Mouse (Mus musculus) midbrain, embryonic 15.5 days (tissue): ENCODE results near the gene Mical2. TPM values are rescaled to one million over a fixed set of nuclear protein-coding genes. Genes with fewer than 3 reads are reported as not detected.

Experiments used
- ATAC-seq: fragments of 200-750 bp; cut with Nextera tagmentation; replicated peaks from 2 replicates; pipeline ENCODE4 v1.8.0; 2017; ENCODE audit warnings: moderate TSS enrichment
- H3K27ac ChIP-seq: fragments of 300-500 bp; sonication (generic); 2 replicates; pipeline ENCODE4 v1.5.1; 2015; ENCODE audit warnings: mild to moderate bottlenecking, inconsistent platforms
- H3K27me3 ChIP-seq: fragments of 300-500 bp; sonication (generic); replicated peaks from 2 replicates; pipeline ENCODE4 v1.6.1; 2015; ENCODE audit warnings: inconsistent platforms
- H3K36me3 ChIP-seq: fragments of 300-500 bp; sonication (generic); replicated peaks from 2 replicates; pipeline ENCODE4 v1.6.1; 2015; ENCODE audit warnings: inconsistent platforms
- H3K4me1 ChIP-seq: fragments of 300-500 bp; sonication (generic); 2 replicates; pipeline ENCODE4 v1.6.1; 2015; ENCODE audit warnings: inconsistent platforms
- H3K4me2 ChIP-seq: fragments of 300-500 bp; sonication (generic); 2 replicates; pipeline ENCODE4 v1.6.1; 2015; ENCODE audit warnings: inconsistent platforms, mild to moderate bottlenecking, moderate library complexity
- H3K4me3 ChIP-seq: fragments of 300-500 bp; sonication (generic); 2 replicates; pipeline ENCODE4 v1.5.1; 2015; ENCODE audit warnings: mild to moderate bottlenecking, inconsistent platforms
- H3K9ac ChIP-seq: fragments of 300-500 bp; sonication (generic); 2 replicates; pipeline ENCODE4 v1.6.1; 2015; ENCODE audit warnings: mild to moderate bottlenecking, inconsistent platforms
- H3K9me3 ChIP-seq: fragments of 300-500 bp; sonication (generic); 2 replicates; pipeline ENCODE4 v1.6.1; 2016; ENCODE audit warnings: inconsistent platforms
- WGBS: fragments of 180-500 bp; shearing (Covaris S2); methylation state at CpG from one replicate; pipeline ENCODE4 v1.1.7; 2015; ENCODE audit warnings: mixed read lengths; 5-methylcytosine and 5-hydroxymethylcytosine counted together
- polyA plus RNA-seq: library from polyadenylated mRNA; unstranded; fragments of >200 nt; fragmentation: Nextera tagmentation; extraction: Ambion mirVana; gene quantifications from 2 replicates; pipeline ENCODE4 v1.2.1, GENCODE M21; 2015

Mical2 gene
- polyA plus RNA-seq, 1 experiment from 2014 or later = 2.8 TPM

DNA sequence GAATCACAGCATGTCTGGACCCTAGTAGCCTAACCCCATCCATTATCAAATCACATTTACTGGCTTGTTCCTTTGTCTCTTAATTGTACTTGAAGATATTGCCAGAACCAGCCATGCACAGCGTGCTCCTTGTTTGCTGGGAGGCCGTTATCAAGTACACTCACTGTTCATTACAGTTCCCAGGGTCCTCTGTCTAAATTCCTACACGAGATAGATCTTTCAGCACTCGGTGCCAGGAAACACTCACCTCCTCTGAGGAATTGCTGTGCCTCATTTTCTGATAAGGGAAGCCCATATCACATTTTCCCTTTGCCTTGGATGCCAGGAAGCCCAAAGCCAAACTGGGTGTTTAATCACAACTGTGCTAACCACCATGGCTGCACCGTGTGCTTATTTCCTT is 91.8 kb downstream of the Mical2 start:
- Histone ChIP-seq H3K4me3 (no peak overlapping the region), H3K9me3 (no peaks in the 10 kb centered on the region), H3K27ac (no peak overlapping the region), H3K4me2 (no peak overlapping the region), H3K4me1 (peaks cover 5% of the 10 kb centered on the region; the same call in 1 of the 2 replicates), H3K36me3 (no peaks in the 10 kb centered on the region), H3K27me3 (no peaks in the 10 kb centered on the region), H3K9ac (no peak overlapping the region)
- ATAC-seq = no peak
- WGBS = 65% methylated on average over 5 of the region's 5 CpGs

GRCm38 (mm10) chr7:112318306-112318705 is 92.7 kb downstream of the Mical2 start:
- no peak for ATAC-seq
- Histone ChIP-seq H3K27ac (no peak overlapping the region), H3K9ac (no peak overlapping the region), H3K4me2 (no peak overlapping the region), H3K27me3 (no peaks in the 10 kb centered on the region), H3K4me3 (no peak overlapping the region), H3K9me3 (no peaks in the 10 kb centered on the region), H3K4me1 (peaks cover 5% of the 10 kb centered on the region; the same call in 1 of the 2 replicates), H3K36me3 (no peaks in the 10 kb centered on the region)
- WGBS = 94% methylated on average over 11 of the region's 11 CpGs

DNA sequence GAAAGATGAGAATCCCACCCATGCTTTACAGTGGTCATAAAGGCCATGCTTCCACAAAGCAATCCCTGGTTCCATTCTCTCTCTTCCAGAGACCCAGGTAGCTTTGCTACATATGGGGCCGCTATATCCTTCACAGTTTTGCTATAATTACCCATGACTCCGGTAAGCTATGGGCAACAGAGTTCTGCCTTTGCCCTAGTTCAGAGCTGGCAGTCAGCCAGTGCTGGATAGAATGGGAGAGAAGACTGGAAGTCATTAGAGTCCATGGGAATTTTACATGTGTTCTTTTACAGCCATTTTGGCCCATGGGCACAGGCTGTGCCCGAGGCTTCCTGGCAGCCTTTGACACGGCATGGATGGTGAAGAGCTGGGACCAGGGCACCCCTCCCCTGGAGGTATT is 93.8 kb downstream of the Mical2 start:
- H3K27me3 ChIP-seq = no peaks in the 10 kb centered on the region
- H3K9ac ChIP-seq = no peak overlapping the region
- H3K9me3 ChIP-seq = no peaks in the 10 kb centered on the region
- no peaks in the 10 kb centered on the region for H3K36me3 ChIP-seq
- no peak overlapping the region for H3K4me3 ChIP-seq
- 81% methylated on average over 4 of the region's 4 CpGs for WGBS
- no peak for ATAC-seq
- H3K4me2 ChIP-seq = no peak overlapping the region
- no peaks in the 10 kb centered on the region for H3K4me1 ChIP-seq
- no peak overlapping the region for H3K27ac ChIP-seq

DNA sequence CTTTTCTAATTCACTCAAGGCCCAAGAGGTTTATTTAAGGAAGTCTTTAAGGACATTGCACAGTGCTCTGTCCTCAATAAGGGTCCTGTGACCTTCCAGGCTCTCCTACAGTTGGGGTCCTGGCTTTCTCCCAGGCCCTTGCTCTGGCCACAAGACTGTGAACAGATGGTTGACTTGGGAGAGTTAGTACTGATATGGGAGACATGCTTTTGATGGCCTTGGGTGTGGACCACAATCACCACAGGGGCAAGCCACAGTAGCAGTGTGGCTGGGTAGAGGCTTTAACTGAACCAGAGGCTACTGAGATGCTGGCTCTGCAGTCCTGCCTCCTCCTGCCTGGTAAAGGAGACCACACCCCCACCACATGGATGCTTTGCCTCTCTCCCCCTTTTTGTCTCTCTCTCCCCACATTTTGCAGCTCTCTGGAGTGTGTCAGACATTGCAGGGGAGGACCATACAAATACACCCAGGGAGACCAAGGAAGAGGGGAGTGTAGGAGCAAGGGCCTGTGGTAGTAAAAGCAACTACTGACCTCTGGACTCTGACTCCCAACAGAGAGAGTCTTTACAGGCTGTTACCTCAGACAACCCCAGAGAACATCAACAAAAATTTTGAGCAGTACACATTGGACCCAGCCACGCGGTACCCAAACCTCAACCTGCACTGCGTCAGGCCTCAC is 94.5 kb downstream of the Mical2 start:
- Histone ChIP-seq H3K4me2 (no peak overlapping the region), H3K27me3 (no peaks in the 10 kb centered on the region), H3K4me1 (no peaks in the 10 kb centered on the region), H3K4me3 (no peak overlapping the region), H3K36me3 (no peaks in the 10 kb centered on the region), H3K27ac (no peak overlapping the region), H3K9ac (no peak overlapping the region), H3K9me3 (no peaks in the 10 kb centered on the region)
- ATAC-seq = no peak
- WGBS = 94% methylated on average over 3 of the region's 3 CpGs

GRCm38 (mm10) chr7:112321798-112322794 is 96.4 kb downstream of the Mical2 start:
- no peaks in the 10 kb centered on the region for H3K36me3 ChIP-seq
- H3K27me3 ChIP-seq = no peaks in the 10 kb centered on the region
- 91% methylated on average over 9 of the region's 9 CpGs for WGBS
- H3K4me3 ChIP-seq = no peak overlapping the region
- no peak overlapping the region for H3K4me2 ChIP-seq
- ATAC-seq = no peak
- no peaks in the 10 kb centered on the region for H3K4me1 ChIP-seq
- no peaks in the 10 kb centered on the region for H3K9me3 ChIP-seq
- no peak overlapping the region for H3K9ac ChIP-seq
- H3K27ac ChIP-seq = no peak overlapping the region

GRCm38 (mm10) chr7:112324577-112324976 is 98.9 kb downstream of the Mical2 start:
- Histone ChIP-seq H3K4me1 (no peaks in the 10 kb centered on the region), H3K9ac (no peak overlapping the region), H3K4me2 (no peak overlapping the region), H3K4me3 (no peak overlapping the region), H3K27me3 (no peaks in the 10 kb centered on the region), H3K36me3 (no peaks in the 10 kb centered on the region), H3K9me3 (no peaks in the 10 kb centered on the region), H3K27ac (no peak overlapping the region)
- WGBS = 94% methylated on average over 5 of the region's 5 CpGs
- ATAC-seq = no peak

DNA sequence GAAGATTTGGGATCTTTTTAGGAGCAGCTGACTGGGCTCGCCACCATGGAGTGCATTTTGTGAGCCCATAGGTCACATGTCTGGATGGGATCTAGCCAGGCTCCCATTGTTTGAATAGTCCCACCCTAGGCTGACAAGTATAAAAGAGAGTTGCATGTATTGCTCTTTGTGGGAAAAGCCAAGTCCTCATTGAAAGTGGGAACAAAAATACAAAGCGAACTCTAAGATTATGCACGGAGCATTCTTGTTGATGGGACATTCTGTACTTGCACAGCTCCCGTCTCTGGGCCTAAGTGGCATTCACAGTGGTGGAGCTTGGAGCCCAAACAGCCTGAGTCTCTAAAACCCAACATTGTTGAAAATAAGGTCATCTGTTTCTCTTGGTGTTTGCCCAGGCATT is 101.2 kb downstream of the Mical2 start:
- no peak overlapping the region for H3K27ac ChIP-seq
- no peaks in the 10 kb centered on the region for H3K4me1 ChIP-seq
- no peaks in the 10 kb centered on the region for H3K9me3 ChIP-seq
- no peak overlapping the region for H3K9ac ChIP-seq
- H3K36me3 ChIP-seq = no peaks in the 10 kb centered on the region
- WGBS = 59% methylated on average over 4 of the region's 4 CpGs
- no peak overlapping the region for H3K4me2 ChIP-seq
- no peaks in the 10 kb centered on the region for H3K27me3 ChIP-seq
- no peak overlapping the region for H3K4me3 ChIP-seq
- no peak for ATAC-seq

GRCm38 (mm10) chr7:112328969-112329368 is 103.3 kb downstream of the Mical2 start:
- H3K4me3 ChIP-seq = no peak overlapping the region
- H3K27ac ChIP-seq = no peak overlapping the region
- no peaks in the 10 kb centered on the region for H3K9me3 ChIP-seq
- no peaks in the 10 kb centered on the region for H3K27me3 ChIP-seq
- 31% methylated on average over 1 of the region's 1 CpGs for WGBS
- H3K4me1 ChIP-seq = no peaks in the 10 kb centered on the region
- H3K9ac ChIP-seq = no peak overlapping the region
- no peaks in the 10 kb centered on the region for H3K36me3 ChIP-seq
- no peak for ATAC-seq
- H3K4me2 ChIP-seq = no peak overlapping the region

GRCm38 (mm10) chr7:112329496-112329895 is 103.8 kb downstream of the Mical2 start:
- ATAC-seq = no peak
- Histone ChIP-seq H3K4me3 (no peak overlapping the region), H3K36me3 (no peaks in the 10 kb centered on the region), H3K27ac (no peak overlapping the region), H3K4me1 (no peaks in the 10 kb centered on the region), H3K9ac (no peak overlapping the region), H3K4me2 (no peak overlapping the region), H3K9me3 (no peaks in the 10 kb centered on the region), H3K27me3 (no peaks in the 10 kb centered on the region)
- WGBS = 74% methylated on average over 7 of the region's 7 CpGs

GRCm38 (mm10) chr7:112330935-112331334 is 105.3 kb downstream of the Mical2 start:
- H3K27me3 ChIP-seq = no peaks in the 10 kb centered on the region
- no peak overlapping the region for H3K27ac ChIP-seq
- ATAC-seq = no peak
- no peak overlapping the region for H3K9ac ChIP-seq
- no peaks in the 10 kb centered on the region for H3K9me3 ChIP-seq
- no peaks in the 10 kb centered on the region for H3K4me1 ChIP-seq
- H3K4me2 ChIP-seq = no peak overlapping the region
- H3K4me3 ChIP-seq = no peak overlapping the region
- 84% methylated on average over 8 of the region's 8 CpGs for WGBS
- H3K36me3 ChIP-seq = no peaks in the 10 kb centered on the region

GRCm38 (mm10) chr7:112331804-112332203 is 106.1 kb downstream of the Mical2 start:
- 79% methylated on average over 8 of the region's 8 CpGs for WGBS

DNA sequence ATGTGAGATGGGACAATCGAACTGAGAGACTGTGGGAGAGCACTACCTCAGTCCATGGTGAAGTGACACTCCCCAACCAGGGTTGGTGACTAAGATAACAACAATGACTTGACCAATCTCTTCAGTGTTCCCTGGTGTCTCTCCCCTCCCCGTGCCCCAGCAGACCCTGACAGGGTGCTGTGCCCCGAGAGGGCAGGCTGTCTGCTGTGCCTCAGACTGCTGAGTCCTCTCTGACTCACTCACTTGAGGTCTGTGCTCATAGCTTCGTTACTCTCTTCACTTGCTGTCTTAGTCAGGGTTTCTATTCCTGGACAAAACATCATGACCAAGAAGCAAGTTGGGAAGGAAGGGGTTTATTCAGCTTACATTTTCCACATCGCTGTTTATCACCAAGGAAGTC is 106.8 kb downstream of the Mical2 start:
- H3K4me1 ChIP-seq = peaks cover 8% of the 10 kb centered on the region; the same call in 1 of the 2 replicates
- no peak overlapping the region for H3K27ac ChIP-seq
- no peak overlapping the region for H3K4me2 ChIP-seq
- H3K27me3 ChIP-seq = no peaks in the 10 kb centered on the region
- H3K36me3 ChIP-seq = no peaks in the 10 kb centered on the region
- H3K9me3 ChIP-seq = no peaks in the 10 kb centered on the region
- H3K9ac ChIP-seq = no peak overlapping the region
- ATAC-seq = no peak
- no peak overlapping the region for H3K4me3 ChIP-seq
- WGBS = 89% methylated on average over 5 of the region's 5 CpGs

More at GRCm38 (mm10) chr7:112331804-112332203, 106.1 kb downstream of the Mical2 start:
- Histone ChIP-seq H3K4me1 (peaks cover 8% of the 10 kb centered on the region; the same call in 1 of the 2 replicates), H3K4me3 (no peak overlapping the region), H3K9me3 (no peaks in the 10 kb centered on the region), H3K27ac (no peak overlapping the region), H3K4me2 (no peak overlapping the region), H3K9ac (no peak overlapping the region), H3K36me3 (no peaks in the 10 kb centered on the region), H3K27me3 (no peaks in the 10 kb centered on the region)
- no peak for ATAC-seq
